Mouse (Mus musculus): ENCODE data around the gene Tpst1. TPM values are rescaled to one million over a fixed set of nuclear protein-coding genes. Genes with fewer than 3 reads are reported as not detected.

Gene Tpst1
- total and polyA plus RNA-seq, 2 experiments = 10.8 to 15.6 TPM

DNA sequence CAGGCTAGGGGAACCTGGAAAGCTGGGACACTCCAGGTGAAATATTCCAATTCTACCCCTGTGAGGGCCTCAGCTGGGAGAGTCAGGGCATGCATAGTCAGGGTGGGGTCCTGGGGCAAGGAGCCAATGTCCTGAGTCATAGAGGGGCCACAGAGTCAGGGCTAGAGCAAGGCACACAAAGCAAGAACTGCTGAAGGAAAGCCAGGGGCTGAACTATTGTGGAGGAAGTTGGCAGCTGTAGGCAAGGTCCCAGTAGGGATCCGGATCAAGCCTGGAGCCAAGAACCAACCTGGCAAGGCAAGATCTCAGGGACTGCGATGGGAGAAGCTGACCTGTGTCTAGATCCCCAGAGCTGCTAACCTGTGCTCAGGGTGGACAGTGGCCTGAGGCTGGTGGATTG lies 9.4 kb upstream of the Tpst1 start:
- no peaks in the 10 kb centered on the region for H3K79me2 ChIP-seq (ENCODE audit: control insufficient read depth, insufficient read depth, low read length)
- H3K27me3 ChIP-seq (ENCODE audit: control insufficient read depth, insufficient read depth, low read length) = no peaks in the 10 kb centered on the region
- TF ChIP-seq CTCF (IDR thresholded peaks at IDR 0.05; ENCODE audit: low read depth, low read length) = no peak
- TF ChIP-seq POLR2A (IDR thresholded peaks at IDR 0.05; ENCODE audit: extremely low read depth, insufficient read depth, low read length) = no peak
- no peak for DNase-seq (ENCODE audit: extremely low read depth, low read depth, low spot score)
- no peaks in the 10 kb centered on the region for H3K36me3 ChIP-seq (ENCODE audit: control insufficient read depth, insufficient read depth, low read length)
- H3K4me3 ChIP-seq (ENCODE audit: insufficient read depth, low read depth, low read length) = no peak overlapping the region
- peaks cover 15% of the 10 kb centered on the region for H3K4me1 ChIP-seq (ENCODE audit: control insufficient read depth, insufficient read depth, low read length)
- no peak overlapping the region for H3K9ac ChIP-seq (ENCODE audit: low read depth, low read length)
- H3K27ac ChIP-seq (replicated peaks; ENCODE audit: insufficient read depth, low read depth, low read length) = no peak overlapping the region
- 62% methylated on average over 2 of the region's 2 CpGs for WGBS

- WGBS = 97% methylated on average over 1 of the region's 1 CpGs
- no peak overlapping the region for H3K4me3 ChIP-seq (ENCODE audit: insufficient read depth, low read depth, low read length)
- no peaks in the 10 kb centered on the region for H3K36me3 ChIP-seq (ENCODE audit: control insufficient read depth, insufficient read depth, low read length)
- peak; percentile 46 for DNase-seq (ENCODE audit: extremely low read depth, low read depth, low spot score)
- H3K4me1 ChIP-seq (ENCODE audit: control insufficient read depth, insufficient read depth, low read length) = peaks cover 3% of the 10 kb centered on the region; the same call in 1 of the 2 replicates
- H3K79me2 ChIP-seq (ENCODE audit: control insufficient read depth, insufficient read depth, low read length) = no peaks in the 10 kb centered on the region
- no peak overlapping the region for H3K9ac ChIP-seq (ENCODE audit: low read depth, low read length)
- H3K27ac ChIP-seq (replicated peaks; ENCODE audit: insufficient read depth, low read depth, low read length) = no peak overlapping the region
- TF ChIP-seq CTCF (IDR thresholded peaks at IDR 0.05; ENCODE audit: low read depth, low read length) = peak; percentile 26; the same call in 1 of the 2 replicates
- no peak for TF ChIP-seq POLR2A (IDR thresholded peaks at IDR 0.05; ENCODE audit: extremely low read depth, insufficient read depth, low read length)
- no peaks in the 10 kb centered on the region for H3K27me3 ChIP-seq (ENCODE audit: control insufficient read depth, insufficient read depth, low read length)
Observed at GRCm38 (mm10) chr5:130065579-130065978, 7.5 kb upstream of the Tpst1 start.

- no peaks in the 10 kb centered on the region; the same call in 1 of the 2 replicates for H3K79me2 ChIP-seq (ENCODE audit: control insufficient read depth, insufficient read depth, low read length)
- H3K4me1 ChIP-seq (ENCODE audit: control insufficient read depth, insufficient read depth, low read length) = no peaks in the 10 kb centered on the region
- no peaks in the 10 kb centered on the region for H3K27me3 ChIP-seq (ENCODE audit: control insufficient read depth, insufficient read depth, low read length)
- TF ChIP-seq CTCF (IDR thresholded peaks at IDR 0.05; ENCODE audit: low read depth, low read length) = no peak
- no peak for TF ChIP-seq POLR2A (IDR thresholded peaks at IDR 0.05; ENCODE audit: extremely low read depth, insufficient read depth, low read length)
- no peak overlapping the region for H3K27ac ChIP-seq (replicated peaks; ENCODE audit: insufficient read depth, low read depth, low read length)
- DNase-seq (ENCODE audit: extremely low read depth, low read depth, low spot score) = no peak
- H3K4me3 ChIP-seq (ENCODE audit: insufficient read depth, low read depth, low read length) = no peak overlapping the region
- H3K36me3 ChIP-seq (ENCODE audit: control insufficient read depth, insufficient read depth, low read length) = no peaks in the 10 kb centered on the region
- WGBS = 77% methylated on average over 3 of the region's 3 CpGs
- no peak overlapping the region for H3K9ac ChIP-seq (ENCODE audit: low read depth, low read length)
Observed at GRCm38 (mm10) chr5:130067841-130068264, 5.3 kb upstream of the Tpst1 start.

- 21% methylated on average over 6 of the region's 6 CpGs for WGBS
- peak overlapping the region; percentile 92 for H3K27ac ChIP-seq (replicated peaks; ENCODE audit: insufficient read depth, low read depth, low read length)
- H3K36me3 ChIP-seq (ENCODE audit: control insufficient read depth, insufficient read depth, low read length) = no peaks in the 10 kb centered on the region
- peak overlapping the region; percentile 22 for H3K4me3 ChIP-seq (ENCODE audit: insufficient read depth, low read depth, low read length)
- H3K79me2 ChIP-seq (ENCODE audit: control insufficient read depth, insufficient read depth, low read length) = no peaks in the 10 kb centered on the region; the same call in 1 of the 2 replicates
- TF ChIP-seq POLR2A (IDR thresholded peaks at IDR 0.05; ENCODE audit: extremely low read depth, insufficient read depth, low read length) (0 out of 2 replicates have a peak, but pooled peaks have one; percentile 13), CTCF (IDR thresholded peaks at IDR 0.05; ENCODE audit: low read depth, low read length) (no peak)
- DNase-seq (ENCODE audit: extremely low read depth, low read depth, low spot score) = peak; percentile 94
- H3K9ac ChIP-seq (ENCODE audit: low read depth, low read length) = peak overlapping the region; percentile 52
- peaks cover 7% of the 10 kb centered on the region for H3K4me1 ChIP-seq (ENCODE audit: control insufficient read depth, insufficient read depth, low read length)
- no peaks in the 10 kb centered on the region for H3K27me3 ChIP-seq (ENCODE audit: control insufficient read depth, insufficient read depth, low read length)
Observed at GRCm38 (mm10) chr5:130074491-130074890, 1.4 kb downstream of the Tpst1 start.

GRCm38 (mm10) chr5:130076396-130076795 lies 3.3 kb downstream of the Tpst1 start:
- Histone ChIP-seq H3K27ac (replicated peaks; ENCODE audit: insufficient read depth, low read depth, low read length) (no peak overlapping the region), H3K79me2 (ENCODE audit: control insufficient read depth, insufficient read depth, low read length) (peaks cover 6% of the 10 kb centered on the region; the same call in 1 of the 2 replicates), H3K9ac (ENCODE audit: low read depth, low read length) (no peak overlapping the region), H3K4me1 (ENCODE audit: control insufficient read depth, insufficient read depth, low read length) (peaks cover 16% of the 10 kb centered on the region), H3K36me3 (ENCODE audit: control insufficient read depth, insufficient read depth, low read length) (no peaks in the 10 kb centered on the region), H3K4me3 (ENCODE audit: insufficient read depth, low read depth, low read length) (no peak overlapping the region), H3K27me3 (ENCODE audit: control insufficient read depth, insufficient read depth, low read length) (no peaks in the 10 kb centered on the region)
- DNase-seq (ENCODE audit: extremely low read depth, low read depth, low spot score) = peak; percentile 57
- TF ChIP-seq CTCF (IDR thresholded peaks at IDR 0.05; ENCODE audit: low read depth, low read length) (no peak), POLR2A (IDR thresholded peaks at IDR 0.05; ENCODE audit: extremely low read depth, insufficient read depth, low read length) (no peak)
- WGBS = 59% methylated on average over 6 of the region's 6 CpGs

GRCm38 (mm10) chr5:130078096-130078833 lies 5.1 kb downstream of the Tpst1 start:
- Histone ChIP-seq H3K36me3 (ENCODE audit: control insufficient read depth, insufficient read depth, low read length) (no peaks in the 10 kb centered on the region), H3K79me2 (ENCODE audit: control insufficient read depth, insufficient read depth, low read length) (peaks cover 6% of the 10 kb centered on the region; the same call in 1 of the 2 replicates), H3K4me1 (ENCODE audit: control insufficient read depth, insufficient read depth, low read length) (peaks cover 19% of the 10 kb centered on the region), H3K9ac (ENCODE audit: low read depth, low read length) (no peak overlapping the region), H3K27me3 (ENCODE audit: control insufficient read depth, insufficient read depth, low read length) (no peaks in the 10 kb centered on the region), H3K4me3 (ENCODE audit: insufficient read depth, low read depth, low read length) (no peak overlapping the region), H3K27ac (replicated peaks; ENCODE audit: insufficient read depth, low read depth, low read length) (no peak overlapping the region)
- TF ChIP-seq CTCF (IDR thresholded peaks at IDR 0.05; ENCODE audit: low read depth, low read length) (no peak), POLR2A (IDR thresholded peaks at IDR 0.05; ENCODE audit: extremely low read depth, insufficient read depth, low read length) (no peak)
- WGBS = 58% methylated on average over 9 of the region's 9 CpGs
- DNase-seq (ENCODE audit: extremely low read depth, low read depth, low spot score) = peak; percentile 39
